Mouse (Mus musculus) liver, embryonic 14.5 days (tissue): Measurements from ENCODE around the gene Pias1. TPM values are rescaled to one million over a fixed set of nuclear protein-coding genes. Genes with fewer than 3 reads are reported as not detected.

Experiments used
- ATAC-seq: fragments of 200-750 bp; cut with Nextera tagmentation; 2 replicates; pipeline ENCODE4 v1.8.0; 2017; ENCODE audit warnings: moderate number of reproducible peaks, mild to moderate bottlenecking, moderate library complexity; ENCODE audit not compliant: insufficient read depth
- DNase-seq, 3 experiments: peaks; one replicate each; pipeline ENCODE4 v3.0.0-alpha.2; 2012 to 2013; ENCODE audit warnings: low read depth in 3 of 3, low spot score in 3 of 3
- H3K27ac ChIP-seq: fragments of 300-500 bp; sonication (generic); 2 replicates; pipeline ENCODE4 v1.5.1; 2014; ENCODE audit warnings: moderate library complexity, mild to moderate bottlenecking, control low read depth, inconsistent platforms
- H3K27me3 ChIP-seq: fragments of 300-500 bp; sonication (generic); 2 replicates; pipeline ENCODE4 v1.6.1; 2014; ENCODE audit warnings: mild to moderate bottlenecking, low read length, moderate library complexity; ENCODE audit not compliant: control insufficient read depth, insufficient read depth
- H3K36me3 ChIP-seq: fragments of 300-500 bp; sonication (generic); replicated peaks from 2 replicates; pipeline ENCODE4 v1.6.1; 2014; ENCODE audit warnings: low read depth; ENCODE audit not compliant: control insufficient read depth, insufficient read depth
- H3K4me1 ChIP-seq, 2 experiments: fragments of 200-500 bp in 1 of 2; fragments of 300-500 bp in 1 of 2; sonication (generic) in 1 of 2; replicated peaks; 2 replicates each; pipeline ENCODE4 v1.6.1; 2012 to 2014; ENCODE audit warnings: antibody characterized with exemption in 1 of 2, inconsistent platforms in 1 of 2, low read length in 1 of 2; ENCODE audit not compliant: control insufficient read depth in 2 of 2, insufficient read depth in 2 of 2
- H3K4me2 ChIP-seq: fragments of 300-500 bp; sonication (generic); 2 replicates; pipeline ENCODE4 v1.6.1; 2014; ENCODE audit warnings: low read depth, mild to moderate bottlenecking, control low read depth, moderate library complexity
- H3K4me3 ChIP-seq, 2 experiments: fragments of 200-500 bp in 1 of 2; fragments of 300-500 bp in 1 of 2; sonication (generic) in 1 of 2; 2 replicates each; pipeline ENCODE4 v1.5.1; 2012 to 2014; ENCODE audit warnings: low read depth in 2 of 2, low read length in 2 of 2, mild to moderate bottlenecking in 2 of 2, control low read depth in 1 of 2, inconsistent platforms in 1 of 2, moderate library complexity in 1 of 2; ENCODE audit not compliant: insufficient read depth in 1 of 2
- H3K9ac ChIP-seq: fragments of 300-500 bp; sonication (generic); replicated peaks from 2 replicates; pipeline ENCODE4 v1.6.1; 2014; ENCODE audit warnings: mild to moderate bottlenecking, control low read depth, moderate library complexity
- H3K9me3 ChIP-seq: fragments of 300-500 bp; sonication (generic); 2 replicates; pipeline ENCODE4 v1.6.1; 2016; ENCODE audit warnings: low read length, mixed read lengths; ENCODE audit not compliant: control insufficient read depth
- CTCF ChIP-seq: IDR thresholded peaks from 2 replicates; pipeline ENCODE4 v1.5.1; 2016; ENCODE audit warnings: antibody characterized with exemption, low read depth, control low read depth
- EP300 ChIP-seq: IDR thresholded peaks from 2 replicates; pipeline ENCODE4 v1.6.1; 2016; ENCODE audit warnings: antibody characterized with exemption, low read depth
- WGBS: fragments of 180-500 bp; shearing (Covaris S2); extraction: QIAGEN DNeasy Blood & Tissue Kit; methylation state at CpG from one replicate; pipeline ENCODE4 v1.1.7; 2014; ENCODE audit not compliant: insufficient replicate concordance; 5-methylcytosine and 5-hydroxymethylcytosine counted together
- polyA plus RNA-seq, 2 experiments: library from polyadenylated mRNA; depleted of rRNA in 1 of 2; stranded (reverse) in 1 of 2; unstranded in 1 of 2; fragments of >200 nt; fragmentation: Nextera tagmentation in 1 of 2; extraction: Ambion mirVana in 1 of 2; gene quantifications; 2 replicates each; pipeline versions ENCODE4 v1.2.1 to v1.2.3; 2012 to 2014

Gene Pias1
- polyA plus RNA-seq, 2 experiments: 9.5 to 22.0 TPM

DNA sequence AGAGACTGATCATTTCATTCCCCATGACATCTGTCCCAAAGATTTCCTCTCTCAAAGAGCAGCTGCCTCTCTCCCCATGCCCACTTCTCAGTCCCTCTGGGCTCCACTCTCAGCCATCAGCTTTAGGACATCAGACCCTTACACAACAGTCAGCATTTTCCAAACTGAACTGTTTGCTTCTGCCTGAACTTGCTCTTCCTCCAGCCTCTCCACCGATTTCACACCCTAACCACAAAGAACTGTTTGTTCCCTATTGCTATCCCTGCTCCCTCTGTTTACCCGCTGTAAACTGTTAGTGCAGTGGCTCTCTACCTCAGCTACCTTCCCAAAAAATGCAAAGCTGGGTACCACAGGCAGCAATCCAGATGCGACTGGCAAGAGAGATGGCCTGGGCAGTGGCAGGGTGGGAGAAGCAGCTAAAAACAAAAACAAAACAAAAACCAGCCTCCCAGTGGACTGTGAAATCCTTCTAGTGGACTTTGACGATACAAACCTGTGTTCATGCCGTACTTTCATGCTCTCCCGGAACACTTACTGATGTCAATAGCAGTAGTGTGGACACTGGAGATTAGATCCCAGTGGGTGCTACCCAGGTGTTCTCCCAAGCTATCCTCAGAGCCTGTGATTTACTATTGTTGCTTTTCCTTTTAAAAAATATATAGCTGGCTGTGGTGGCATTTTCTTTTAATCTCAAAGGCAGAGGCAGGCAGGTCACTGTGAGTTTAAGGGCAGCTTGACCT is 18.5 kb upstream of the Pias1 start:
- H3K9ac ChIP-seq: no peak overlapping the region
- no peaks in the 10 kb centered on the region for H3K9me3 ChIP-seq
- 0 out of 4 replicates have a peak, but pooled peaks cover 0 to 3% of the 10 kb centered on the region in 2 experiments for H3K4me1 ChIP-seq
- no peak for ATAC-seq
- H3K4me2 ChIP-seq: no peak overlapping the region
- no peak for DNase-seq
- H3K27me3 ChIP-seq: no peaks in the 10 kb centered on the region
- no peak for TF ChIP-seq CTCF
- TF ChIP-seq EP300: no peak
- H3K27ac ChIP-seq: no peak overlapping the region
- 48% methylated on average over 6 of the region's 6 CpGs for WGBS
- no peak overlapping the region for H3K4me3 ChIP-seq
- no peaks in the 10 kb centered on the region for H3K36me3 ChIP-seq

GRCm38 (mm10) chr9:62998561-62998960 is 10.8 kb upstream of the Pias1 start:
- no peak for ATAC-seq
- TF ChIP-seq CTCF (no peak), EP300 (no peak)

GRCm38 (mm10) chr9:62997626-62998025 is 9.9 kb upstream of the Pias1 start:
- DNase-seq: no peak
- no peak overlapping the region for H3K9ac ChIP-seq
- H3K4me2 ChIP-seq: no peak overlapping the region
- no peaks in the 10 kb centered on the region; a peak in 1 of 4 replicates for H3K4me1 ChIP-seq
- TF ChIP-seq EP300 (no peak), CTCF (no peak)
- H3K27ac ChIP-seq: no peak overlapping the region
- no peak overlapping the region for H3K4me3 ChIP-seq
- 69% methylated on average over 3 of the region's 3 CpGs for WGBS
- no peaks in the 10 kb centered on the region for H3K9me3 ChIP-seq
- no peaks in the 10 kb centered on the region for H3K27me3 ChIP-seq
- H3K36me3 ChIP-seq: no peaks in the 10 kb centered on the region
- no peak for ATAC-seq

More at GRCm38 (mm10) chr9:62998561-62998960, 10.8 kb upstream of the Pias1 start:
- Histone ChIP-seq H3K4me2 (no peak overlapping the region), H3K27ac (no peak overlapping the region), H3K4me1 (no peaks in the 10 kb centered on the region; a peak in 1 of 4 replicates), H3K36me3 (no peaks in the 10 kb centered on the region), H3K9ac (no peak overlapping the region), H3K4me3 (no peak overlapping the region), H3K9me3 (no peaks in the 10 kb centered on the region), H3K27me3 (no peaks in the 10 kb centered on the region)
- WGBS: 14% methylated on average over 3 of the region's 3 CpGs
- DNase-seq: no peak

DNA sequence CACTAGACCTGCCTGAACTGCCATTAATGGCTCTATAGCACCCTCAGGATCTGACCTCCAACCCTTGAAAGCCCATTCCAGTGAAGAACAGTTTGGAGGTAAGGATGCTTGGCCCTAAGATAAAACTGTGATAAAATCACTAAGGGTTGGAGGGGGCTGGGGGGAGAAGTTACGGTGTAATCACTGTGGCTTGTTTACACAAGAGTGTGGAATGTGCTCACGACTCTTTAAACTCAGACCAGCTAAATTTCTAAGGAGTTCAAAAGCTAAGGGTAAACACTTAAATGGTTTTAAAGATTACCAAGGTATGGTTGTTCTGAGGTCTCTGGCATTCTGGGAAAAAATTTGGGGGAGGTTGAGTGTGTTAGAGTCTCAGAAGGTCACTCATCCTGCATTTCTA is 7.5 kb upstream of the Pias1 start:
- WGBS: 30% methylated on average over 2 of the region's 2 CpGs
- Histone ChIP-seq H3K27ac (no peak overlapping the region), H3K4me1 (no peaks in the 10 kb centered on the region; a peak in 1 of 4 replicates), H3K4me3 (no peak overlapping the region), H3K9ac (no peak overlapping the region), H3K9me3 (no peaks in the 10 kb centered on the region), H3K36me3 (no peaks in the 10 kb centered on the region), H3K27me3 (no peaks in the 10 kb centered on the region), H3K4me2 (no peak overlapping the region)
- DNase-seq: no peak
- no peak for ATAC-seq
- TF ChIP-seq CTCF (no peak), EP300 (no peak)

DNA sequence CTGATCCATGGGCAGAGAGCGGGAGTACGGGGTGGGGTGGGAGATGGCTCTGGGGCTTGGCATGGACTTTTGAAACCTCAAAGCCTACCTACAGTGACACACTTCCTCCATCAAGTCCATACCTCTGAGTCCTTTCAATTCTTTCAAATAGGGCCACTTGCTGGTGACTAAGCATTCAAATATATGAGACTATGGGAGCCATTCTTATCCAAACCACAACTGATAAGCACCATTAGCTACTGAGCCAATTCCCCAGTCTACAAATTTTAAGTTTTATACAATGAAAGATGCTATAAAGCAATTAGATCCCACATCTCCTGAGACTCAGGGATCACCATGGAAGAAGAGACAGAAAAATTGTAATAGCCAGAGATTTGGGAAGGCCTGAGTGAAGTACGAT is 2.4 kb upstream of the Pias1 start:
- no peak for TF ChIP-seq CTCF
- TF ChIP-seq EP300: no peak
- Histone ChIP-seq H3K4me3 (no peak overlapping the region), H3K9me3 (no peaks in the 10 kb centered on the region), H3K4me1 (no peaks in the 10 kb centered on the region), H3K4me2 (no peak overlapping the region), H3K36me3 (no peaks in the 10 kb centered on the region), H3K27me3 (no peaks in the 10 kb centered on the region), H3K27ac (no peak overlapping the region), H3K9ac (no peak overlapping the region)
- no peak for DNase-seq
- no peak for ATAC-seq
- WGBS: 80% methylated on average over 3 of the region's 3 CpGs
